ENCODE assay signal across 22 mouse cellular contexts in genomic region chr14:101822871-101823270, GRCm38 (mm10).
DNase-seq lines count a peak whose midpoint lies in the region; ATAC-seq and TF ChIP-seq lines count a peak whose summit lies in the region.
"Had no signal": no experiment of that assay in that cellular context is flagged by ENCODE, and none has a peak within 500 bp of the region (broad histone marks: within the 10 kb centered on the region; RNA-seq: fewer than 3 reads in every experiment).

No protein-coding gene starts in this region.

- H3K4me2 ChIP-seq in heart, embryonic 14.5 days (ENCODE audit: low read length), result 0 out of 2 replicates have a peak overlapping the region, but pooled peaks have one; percentile 18
- no peak overlapping the region for H3K4me2 ChIP-seq in stomach, postnatal 0 days (replicated peaks; ENCODE audit: low read depth)
- H3K4me2 ChIP-seq: embryonic facial prominence, embryonic 13.5 days; forebrain, embryonic 13.5 days; intestine, embryonic 15.5 days; limb, embryonic 12.5 days; liver, embryonic 12.5 days had no signal

- no peak for TF ChIP-seq CTCF in lung, adult 2 months (IDR thresholded peaks at IDR 0.05; ENCODE audit: insufficient read depth, low read length)
- no peak for TF ChIP-seq CTCF in stomach, postnatal 0 days (IDR thresholded peaks at IDR 0.05; ENCODE audit: low read depth)

- peak overlapping the region; percentile 2 for H3K4me3 ChIP-seq in lung, adult 2 months (replicated peaks; ENCODE audit: extremely low read depth, low read depth, low read length)
- peak overlapping the region in 1 of 2 experiments; percentile 16; a peak in 1 of 4 replicates for H3K4me3 ChIP-seq in heart, embryonic 14.5 days (ENCODE audit: control insufficient read depth in 1 of 2, insufficient read depth in 1 of 2, low read depth in 1 of 2, low read length in 2 of 2)
- no peak overlapping the region for H3K4me3 ChIP-seq in stomach, postnatal 0 days (ENCODE audit: low read depth, low read length)
- H3K4me3 ChIP-seq: embryonic facial prominence, embryonic 13.5 days; forebrain, embryonic 13.5 days; intestine, embryonic 15.5 days; limb, embryonic 12.5 days; liver, embryonic 12.5 days had no signal

- no peak overlapping the region for H3K9ac ChIP-seq in heart, embryonic 14.5 days (ENCODE audit: low read length)
- H3K9ac ChIP-seq in stomach, postnatal 0 days (ENCODE audit: low read length), result no peak overlapping the region
- H3K9ac ChIP-seq: embryonic facial prominence, embryonic 13.5 days; forebrain, embryonic 13.5 days; intestine, embryonic 15.5 days; limb, embryonic 12.5 days; liver, embryonic 12.5 days had no signal

- H3K9me3 ChIP-seq in heart, embryonic 14.5 days (ENCODE audit: control insufficient read depth, low read length), result no peaks in the 10 kb centered on the region
- H3K9me3 ChIP-seq in stomach, postnatal 0 days (ENCODE audit: control insufficient read depth, low read length), result no peaks in the 10 kb centered on the region
- H3K9me3 ChIP-seq: embryonic facial prominence, embryonic 13.5 days; forebrain, embryonic 13.5 days; intestine, embryonic 15.5 days; limb, embryonic 12.5 days; liver, embryonic 12.5 days had no signal

- H3K36me3 ChIP-seq in heart, embryonic 14.5 days (ENCODE audit: control insufficient read depth, insufficient read depth, low read length), result no peaks in the 10 kb centered on the region
- H3K36me3 ChIP-seq in stomach, postnatal 0 days (ENCODE audit: control insufficient read depth, insufficient read depth, low read length), result no peaks in the 10 kb centered on the region
- H3K36me3 ChIP-seq: embryonic facial prominence, embryonic 13.5 days; intestine, embryonic 15.5 days; limb, embryonic 12.5 days; liver, embryonic 12.5 days had no signal

- no peak for TF ChIP-seq EP300 in stomach, postnatal 0 days (optimal IDR thresholded peaks at IDR 0.05)

- H3K27ac ChIP-seq in heart, embryonic 14.5 days (replicated peaks in 1 of 2; ENCODE audit: control insufficient read depth in 1 of 2, insufficient read depth in 1 of 2, low read depth in 2 of 2, low read length in 2 of 2), result peak overlapping the region; percentile 41 to 58; a peak in 3 of 4 replicates
- H3K27ac ChIP-seq in stomach, postnatal 0 days (replicated peaks), result no peak overlapping the region
- H3K27ac ChIP-seq: embryonic facial prominence, embryonic 13.5 days; forebrain, embryonic 13.5 days; intestine, embryonic 15.5 days; limb, embryonic 12.5 days; liver, embryonic 12.5 days had no signal

- H3K27me3 ChIP-seq in heart, embryonic 14.5 days (ENCODE audit: control insufficient read depth, insufficient read depth, low read length), result no peaks in the 10 kb centered on the region
- no peaks in the 10 kb centered on the region for H3K27me3 ChIP-seq in stomach, postnatal 0 days (ENCODE audit: control insufficient read depth, insufficient read depth, low read length)
- H3K27me3 ChIP-seq: embryonic facial prominence, embryonic 13.5 days; forebrain, embryonic 13.5 days; intestine, embryonic 15.5 days; limb, embryonic 12.5 days; liver, embryonic 12.5 days had no signal

- TF ChIP-seq POLR2A in lung, adult 2 months (IDR thresholded peaks at IDR 0.05; ENCODE audit: borderline replicate concordance, extremely low read depth, low read depth, low read length), result no peak

- 58% methylated on average over 4 of the region's 4 CpGs for WGBS in lung, adult 2 months
- 67% methylated on average over 4 of the region's 4 CpGs for WGBS in heart, embryonic 14.5 days
- WGBS in stomach, postnatal 0 days, result 50% methylated on average over 4 of the region's 4 CpGs

- ATAC-seq in heart, embryonic 14.5 days (ENCODE audit: insufficient number of reproducible peaks, insufficient read depth, low FRiP score, low read depth), result no peak
- 0 out of 2 replicates have a peak, but pooled peaks have one; percentile 30 for ATAC-seq in stomach, postnatal 0 days (ENCODE audit: low FRiP score, low TSS enrichment)
- ATAC-seq: forebrain, embryonic 13.5 days; hindbrain, embryonic 16.5 days; intestine, embryonic 15.5 days; liver, embryonic 12.5 days had no signal

- intact Hi-C loops in heart, postnatal 14 days (cut with DNase I), result no loop called here

- peak; percentile 96 for DNase-seq in heart, adult 11 months
- no peak for DNase-seq in heart, postnatal 14 days
- no peak for DNase-seq in lung, adult 2 months
- DNase-seq in lung, postnatal 25 days (ENCODE audit: low spot score), result no peak
- no peak for DNase-seq in stomach, postnatal 0 days (ENCODE audit: low spot score)
- no peak for DNase-seq in retina, embryonic 14.5 days (ENCODE audit: low spot score)
- DNase-seq in layer of hippocampus, adult 8-10 months (ENCODE audit: low spot score in 2 of 2), result no peak
- DNase-seq: cerebellum, adult 8-10 months; cerebellum, postnatal 36 days; embryo, embryonic 11 days; gastrocnemius, postnatal 14 days; kidney, adult 8-10 months; kidney, postnatal 10 days; layer of hippocampus, postnatal 36 days; lung, postnatal 4 days had no signal

- peaks cover 3% of the 10 kb centered on the region; the same call in 1 of the 2 replicates for H3K4me1 ChIP-seq in lung, adult 2 months (ENCODE audit: control insufficient read depth, insufficient read depth, low read length)
- H3K4me1 ChIP-seq in heart, embryonic 14.5 days (ENCODE audit: control insufficient read depth in 2 of 2, insufficient read depth in 2 of 2, low read length in 2 of 2), result peaks cover 0 to 3% of the 10 kb centered on the region in 2 experiments; a peak in 2 of 4 replicates
- no peaks in the 10 kb centered on the region for H3K4me1 ChIP-seq in stomach, postnatal 0 days (replicated peaks; ENCODE audit: control insufficient read depth, insufficient read depth)
- H3K4me1 ChIP-seq: forebrain, embryonic 13.5 days; intestine, embryonic 15.5 days; limb, embryonic 12.5 days had no signal
